Mouse (Mus musculus) liver, postnatal 0 days (tissue): Measurements from ENCODE around the gene Umodl1.

Source experiments
- CTCF ChIP-seq: sonication (generic); IDR thresholded peaks from 2 replicates; pipeline ENCODE4 v1.5.1; 2016; ENCODE audit warnings: antibody characterized with exemption, low read depth
- EP300 ChIP-seq: IDR thresholded peaks from 2 replicates; pipeline ENCODE4 v1.6.1; 2016; ENCODE audit warnings: antibody characterized with exemption, low read depth, mild to moderate bottlenecking

DNA sequence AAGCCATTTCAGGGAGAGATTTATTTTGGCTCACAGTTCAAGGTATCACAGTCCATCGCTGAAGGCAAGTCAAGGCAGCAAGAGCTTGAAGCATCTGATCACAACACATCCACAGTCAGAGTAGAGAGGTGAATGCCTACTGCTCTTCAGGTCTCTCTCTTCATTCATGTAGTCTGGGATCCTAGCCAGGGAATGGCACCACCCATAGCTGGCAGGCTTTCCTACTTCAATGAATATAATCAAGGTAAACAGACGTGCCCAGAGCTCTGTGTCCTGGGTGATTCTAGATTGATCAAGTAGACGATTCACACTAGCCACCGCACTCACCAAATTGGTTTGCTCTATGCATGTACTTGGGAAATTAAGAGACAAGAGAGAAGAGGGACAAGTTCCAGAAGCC lies 77.9 kb downstream of the Umodl1 start:
- no peak for TF ChIP-seq EP300
- TF ChIP-seq CTCF, result no peak
